Mouse (Mus musculus): Measurements from ENCODE around the gene Ppp1r3e.
A peak's percentile ranks its signal among the peaks of the same experiment; 100 is the strongest.

The Ppp1r3e gene

DNA sequence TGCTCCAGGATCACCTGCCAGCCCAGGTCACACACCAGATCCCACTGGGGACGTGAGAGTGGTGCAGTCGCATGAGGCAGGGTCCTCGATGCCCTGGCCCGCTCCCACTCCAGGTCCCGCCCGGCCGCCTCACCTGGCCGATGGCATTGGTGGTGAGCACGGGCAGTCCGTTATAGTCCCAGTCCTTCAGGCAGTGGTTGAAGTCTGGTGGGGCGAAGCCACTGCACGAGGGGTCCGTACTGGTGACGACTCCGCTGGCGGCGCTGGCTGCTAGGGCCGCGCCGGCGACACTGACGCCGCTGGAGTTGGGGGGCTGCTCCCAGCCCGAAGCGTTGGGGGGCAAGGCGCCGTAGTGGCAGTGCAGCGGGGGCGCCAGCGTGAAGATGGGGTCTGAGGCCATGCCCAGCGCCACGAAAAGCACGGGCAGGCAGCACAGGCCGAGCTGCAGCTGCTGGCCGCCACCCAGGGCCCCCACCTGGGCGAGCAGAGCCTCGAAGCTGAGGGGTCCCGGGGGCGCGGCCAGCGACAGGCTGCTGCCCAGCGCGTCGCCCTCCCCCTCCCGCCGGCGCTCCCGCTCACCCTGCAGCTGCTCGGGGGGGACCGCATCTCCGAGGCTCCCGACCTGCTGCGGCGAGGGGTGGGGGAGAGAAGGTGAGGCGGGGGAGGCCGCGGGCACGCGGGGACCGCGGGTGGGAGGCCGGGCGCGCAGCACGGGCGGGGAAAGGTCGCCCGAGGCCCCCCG is 34.9 kb upstream of the Ppp1r3e start:
- Histone ChIP-seq H3K4me1 (replicated peaks; ENCODE audit: low read depth, low read length) (peaks cover 33% of the 10 kb centered on the region), H3K27me3 (ENCODE audit: insufficient read depth, low read length) (peaks cover 72% of the 10 kb centered on the region), H3K36me3 (ENCODE audit: insufficient read depth, low read length) (peaks cover 23% of the 10 kb centered on the region), H3K9me3 (ENCODE audit: low read length) (no peaks in the 10 kb centered on the region), H3K4me3 (replicated peaks; ENCODE audit: low read length) (peak overlapping the region; percentile 85)
- TF ChIP-seq CTCF (conservative IDR thresholded peaks at IDR 0.05; ENCODE audit: low read length) (no peak), POU5F1 (IDR thresholded peaks at IDR 0.05; ENCODE audit: borderline replicate concordance, low read length) (no peak), NANOG (IDR thresholded peaks at IDR 0.05; ENCODE audit: borderline replicate concordance, low read length) (no peak)

DNA sequence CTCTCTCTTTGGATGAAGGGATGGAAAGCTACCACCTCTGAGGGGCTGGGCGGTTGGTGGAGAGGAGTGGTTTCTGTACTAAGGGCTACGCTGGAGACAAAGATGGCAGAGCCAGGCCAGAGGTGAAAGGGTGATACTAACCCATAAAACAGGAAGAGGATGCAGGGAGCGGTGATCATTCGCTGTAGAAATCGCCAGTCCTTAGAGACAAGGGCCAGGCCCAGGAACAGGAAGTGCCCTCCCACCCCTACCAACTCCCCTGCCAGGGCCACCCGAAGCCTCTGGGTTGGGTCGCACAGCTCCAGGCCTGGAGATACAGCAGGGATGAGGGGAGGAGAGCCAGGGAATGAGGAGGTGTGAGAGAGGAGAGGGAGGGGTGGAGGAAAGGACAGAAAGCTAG is 31.3 kb upstream of the Ppp1r3e start:
- peaks cover 38% of the 10 kb centered on the region for H3K4me1 ChIP-seq (replicated peaks; ENCODE audit: low read depth, low read length)
- H3K36me3 ChIP-seq (ENCODE audit: insufficient read depth, low read length), result peaks cover 6% of the 10 kb centered on the region; the same call in 1 of the 2 replicates
- no peaks in the 10 kb centered on the region for H3K9me3 ChIP-seq (ENCODE audit: low read length)
- TF ChIP-seq NANOG (IDR thresholded peaks at IDR 0.05; ENCODE audit: borderline replicate concordance, low read length) (no peak), POU5F1 (IDR thresholded peaks at IDR 0.05; ENCODE audit: borderline replicate concordance, low read length) (no peak), CTCF (conservative IDR thresholded peaks at IDR 0.05; ENCODE audit: low read length) (no peak)
- no peak overlapping the region for H3K4me3 ChIP-seq (replicated peaks; ENCODE audit: low read length)
- H3K27me3 ChIP-seq (ENCODE audit: insufficient read depth, low read length), result peaks cover 55% of the 10 kb centered on the region

DNA sequence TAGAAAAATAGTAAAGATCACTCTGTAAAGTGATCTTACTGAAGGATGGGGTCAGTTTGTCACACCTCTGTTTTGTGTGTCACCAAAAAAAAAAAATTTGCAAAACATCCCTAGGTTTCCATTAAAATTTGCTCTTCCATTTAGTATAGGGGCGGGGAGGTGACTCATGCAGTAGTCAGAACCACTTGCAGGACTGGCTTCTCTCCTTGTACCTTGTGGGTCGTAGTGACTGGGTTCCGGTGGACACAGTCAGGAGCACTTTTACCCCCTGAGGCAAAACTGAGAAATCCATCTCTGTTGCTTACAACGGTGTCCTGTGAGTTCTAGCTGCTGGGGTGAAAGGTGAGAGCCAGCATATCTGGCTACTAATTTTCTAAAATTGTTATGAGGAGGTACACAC is 26.3 kb upstream of the Ppp1r3e start:
- Histone ChIP-seq H3K4me1 (replicated peaks; ENCODE audit: low read depth, low read length) (peaks cover 34% of the 10 kb centered on the region), H3K9me3 (ENCODE audit: low read length) (no peaks in the 10 kb centered on the region), H3K36me3 (ENCODE audit: insufficient read depth, low read length) (peaks cover 13% of the 10 kb centered on the region), H3K4me3 (replicated peaks; ENCODE audit: low read length) (no peak overlapping the region), H3K27me3 (ENCODE audit: insufficient read depth, low read length) (peaks cover 9% of the 10 kb centered on the region)
- no peak for TF ChIP-seq POU5F1 (IDR thresholded peaks at IDR 0.05; ENCODE audit: borderline replicate concordance, low read length)
- TF ChIP-seq CTCF (conservative IDR thresholded peaks at IDR 0.05; ENCODE audit: low read length), result no peak
- TF ChIP-seq NANOG (IDR thresholded peaks at IDR 0.05; ENCODE audit: borderline replicate concordance, low read length), result no peak

DNA sequence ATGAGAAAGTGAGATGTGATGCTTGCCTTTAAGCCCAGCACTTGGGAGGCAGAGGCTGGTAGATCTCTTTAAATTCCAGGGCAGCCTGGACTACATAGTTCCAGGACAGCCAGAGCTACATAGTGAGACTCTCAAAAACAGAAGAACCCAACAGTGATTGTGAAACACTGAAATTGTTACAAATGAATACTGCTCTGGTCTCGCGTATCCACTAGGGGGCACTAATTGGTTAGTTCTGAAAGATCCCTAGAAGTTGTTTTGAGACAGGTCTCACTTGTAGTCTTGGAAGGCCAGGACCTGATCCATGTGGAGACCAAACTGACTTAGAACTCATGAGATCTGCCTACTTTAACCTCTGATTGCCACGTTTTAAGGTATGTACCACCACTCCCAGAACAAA is 23.0 kb upstream of the Ppp1r3e start:
- H3K4me3 ChIP-seq (replicated peaks; ENCODE audit: low read length), result no peak overlapping the region
- no peaks in the 10 kb centered on the region for H3K27me3 ChIP-seq (ENCODE audit: insufficient read depth, low read length)
- TF ChIP-seq CTCF (conservative IDR thresholded peaks at IDR 0.05; ENCODE audit: low read length) (peak; percentile 55), POU5F1 (IDR thresholded peaks at IDR 0.05; ENCODE audit: borderline replicate concordance, low read length) (no peak)
- peaks cover 40% of the 10 kb centered on the region for H3K36me3 ChIP-seq (ENCODE audit: insufficient read depth, low read length)
- peaks cover 47% of the 10 kb centered on the region for H3K4me1 ChIP-seq (replicated peaks; ENCODE audit: low read depth, low read length)
- H3K9me3 ChIP-seq (ENCODE audit: low read length), result no peaks in the 10 kb centered on the region

DNA sequence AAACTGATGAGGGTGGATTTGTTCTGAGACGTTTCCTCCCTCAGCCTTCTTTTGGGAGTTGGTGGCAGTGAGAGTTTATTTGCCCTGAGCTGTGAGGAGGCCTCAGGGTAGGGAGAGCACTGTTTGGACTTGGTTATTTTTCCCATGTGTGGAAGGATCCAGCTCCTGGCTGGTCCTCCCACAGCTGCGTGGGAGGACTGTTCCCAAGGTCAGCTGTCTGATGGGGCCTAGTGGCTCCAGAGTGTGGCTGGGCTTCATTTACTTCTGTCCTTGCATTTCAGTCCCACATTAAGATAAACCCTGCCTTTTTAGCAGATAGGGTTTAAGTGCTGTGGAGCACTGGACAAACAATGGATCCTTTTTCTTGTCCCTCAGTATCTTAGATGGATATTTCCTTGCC is 20.1 kb upstream of the Ppp1r3e start:
- Histone ChIP-seq H3K9me3 (ENCODE audit: low read length) (no peaks in the 10 kb centered on the region), H3K27me3 (ENCODE audit: insufficient read depth, low read length) (no peaks in the 10 kb centered on the region), H3K4me3 (replicated peaks; ENCODE audit: low read length) (0 out of 2 replicates have a peak overlapping the region, but pooled peaks have one; percentile 14), H3K4me1 (replicated peaks; ENCODE audit: low read depth, low read length) (peaks cover 63% of the 10 kb centered on the region), H3K36me3 (ENCODE audit: insufficient read depth, low read length) (peaks cover 46% of the 10 kb centered on the region)
- no peak for TF ChIP-seq NANOG (IDR thresholded peaks at IDR 0.05; ENCODE audit: borderline replicate concordance, low read length)

DNA sequence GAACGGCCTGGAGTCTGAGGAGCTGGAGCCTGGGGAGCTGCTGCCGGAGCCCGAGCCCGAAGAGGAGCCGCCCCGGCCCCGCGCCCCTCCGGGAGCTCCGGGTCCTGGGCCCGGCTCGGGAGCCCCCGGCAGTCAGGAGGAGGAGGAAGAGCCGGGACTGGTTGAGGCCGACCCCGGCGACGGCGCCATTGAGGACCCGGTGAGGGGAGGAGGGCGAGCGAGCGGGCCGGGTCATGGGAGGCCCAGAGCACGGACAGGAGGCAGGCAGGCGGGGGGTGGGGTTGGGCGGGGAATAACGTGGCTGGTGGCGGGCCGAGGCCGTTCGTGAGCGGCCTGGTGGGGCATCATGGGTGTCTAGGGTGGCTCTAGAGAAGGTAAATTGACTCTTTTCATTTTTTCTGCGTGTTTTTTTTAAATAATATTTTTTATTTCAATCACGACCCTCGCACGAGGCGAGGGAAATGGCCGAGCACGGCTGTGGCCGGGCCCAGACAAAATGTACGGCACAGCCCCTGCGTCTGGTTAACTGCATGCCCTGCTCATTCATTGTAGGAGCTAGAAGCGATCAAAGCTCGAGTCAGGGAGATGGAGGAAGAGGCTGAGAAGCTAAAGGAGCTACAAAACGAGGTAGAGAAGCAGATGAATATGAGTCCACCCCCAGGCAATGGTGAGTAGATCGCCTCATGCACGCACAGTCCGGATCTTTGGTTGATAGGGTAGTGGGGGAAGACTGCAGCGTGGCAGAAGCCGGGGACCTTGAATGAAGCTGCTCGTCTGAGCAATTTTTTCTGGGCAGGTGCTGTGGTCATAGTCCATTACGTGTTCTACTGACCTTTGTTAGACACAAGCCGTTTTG is 17.2 kb upstream of the Ppp1r3e start:
- H3K4me3 ChIP-seq (replicated peaks; ENCODE audit: low read length), result peak overlapping the region; percentile 95
- peaks cover 64% of the 10 kb centered on the region for H3K4me1 ChIP-seq (replicated peaks; ENCODE audit: low read depth, low read length)
- H3K36me3 ChIP-seq (ENCODE audit: insufficient read depth, low read length), result peaks cover 46% of the 10 kb centered on the region
- no peaks in the 10 kb centered on the region for H3K27me3 ChIP-seq (ENCODE audit: insufficient read depth, low read length)
- TF ChIP-seq NANOG (IDR thresholded peaks at IDR 0.05; ENCODE audit: borderline replicate concordance, low read length) (no peak), CTCF (conservative IDR thresholded peaks at IDR 0.05; ENCODE audit: low read length) (no peak), POU5F1 (IDR thresholded peaks at IDR 0.05; ENCODE audit: borderline replicate concordance, low read length) (no peak)
- no peaks in the 10 kb centered on the region for H3K9me3 ChIP-seq (ENCODE audit: low read length)

DNA sequence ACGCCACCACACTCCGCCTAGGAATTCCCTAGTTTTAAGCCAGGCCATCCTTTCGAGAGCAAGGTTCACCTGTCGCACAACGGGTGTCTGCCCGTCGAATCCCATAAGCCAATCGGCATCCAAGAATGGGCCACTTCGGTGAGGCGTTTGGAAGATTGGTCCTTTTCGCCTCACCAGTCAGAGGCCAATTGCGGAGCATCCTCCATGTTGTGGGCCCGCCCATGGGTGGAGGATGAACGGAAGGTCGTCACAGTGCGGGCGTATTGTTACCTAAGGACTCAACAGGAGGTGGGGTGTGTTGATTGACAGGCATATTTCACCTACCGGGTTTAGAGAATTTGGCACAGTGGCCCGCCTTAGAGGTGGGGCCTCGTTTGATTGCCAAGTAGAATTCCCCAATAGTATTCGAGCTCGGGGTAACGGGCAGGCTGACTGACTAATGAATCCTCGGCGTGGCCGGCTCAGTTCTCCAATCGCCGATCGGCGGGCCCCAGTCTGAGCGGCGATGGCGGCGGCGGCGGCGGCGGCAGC is 16.4 kb upstream of the Ppp1r3e start:
- peaks cover 58% of the 10 kb centered on the region for H3K4me1 ChIP-seq (replicated peaks; ENCODE audit: low read depth, low read length)
- TF ChIP-seq POU5F1 (IDR thresholded peaks at IDR 0.05; ENCODE audit: borderline replicate concordance, low read length) (no peak), NANOG (IDR thresholded peaks at IDR 0.05; ENCODE audit: borderline replicate concordance, low read length) (no peak), CTCF (conservative IDR thresholded peaks at IDR 0.05; ENCODE audit: low read length) (no peak)
- H3K9me3 ChIP-seq (ENCODE audit: low read length), result no peaks in the 10 kb centered on the region
- peaks cover 39% of the 10 kb centered on the region for H3K36me3 ChIP-seq (ENCODE audit: insufficient read depth, low read length)
- no peaks in the 10 kb centered on the region for H3K27me3 ChIP-seq (ENCODE audit: insufficient read depth, low read length)
- peak overlapping the region; percentile 95 for H3K4me3 ChIP-seq (replicated peaks; ENCODE audit: low read length)

DNA sequence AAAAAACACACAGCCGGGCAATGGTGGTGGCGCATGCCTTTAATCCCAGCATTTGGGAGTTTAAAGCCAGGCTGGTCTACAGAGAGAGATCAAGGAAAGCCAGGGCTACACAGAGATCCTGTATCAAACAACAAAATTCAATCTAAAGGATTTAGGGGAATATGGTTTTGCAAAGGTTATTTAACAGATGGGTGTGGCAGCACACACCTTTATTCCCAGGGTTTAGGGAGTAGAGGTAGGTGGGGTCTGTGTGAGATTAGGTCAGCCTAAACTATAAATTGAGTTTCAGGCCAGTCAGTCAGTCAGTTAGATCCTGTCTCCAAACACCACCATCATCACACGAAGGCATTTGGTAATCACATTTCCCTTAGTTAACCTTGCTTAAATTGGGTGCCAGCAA is 14.8 kb upstream of the Ppp1r3e start, which contains the start of gene Pabpn1:
TSS of gene Pabpn1 (plus strand) at position 301 of the 400 bp plus-strand sequence.
- peaks cover 27% of the 10 kb centered on the region for H3K36me3 ChIP-seq (ENCODE audit: insufficient read depth, low read length)
- no peaks in the 10 kb centered on the region for H3K27me3 ChIP-seq (ENCODE audit: insufficient read depth, low read length)
- H3K4me1 ChIP-seq (replicated peaks; ENCODE audit: low read depth, low read length), result peaks cover 43% of the 10 kb centered on the region
- H3K4me3 ChIP-seq (replicated peaks; ENCODE audit: low read length), result peak within 1 kb of the TSS; percentile 79
- no peak for TF ChIP-seq POU5F1 (IDR thresholded peaks at IDR 0.05; ENCODE audit: borderline replicate concordance, low read length)
- no peak for TF ChIP-seq CTCF (conservative IDR thresholded peaks at IDR 0.05; ENCODE audit: low read length)
- no peak for TF ChIP-seq NANOG (IDR thresholded peaks at IDR 0.05; ENCODE audit: borderline replicate concordance, low read length)
- no peaks in the 10 kb centered on the region for H3K9me3 ChIP-seq (ENCODE audit: low read length)

All from E14TG2a.4 (cell line).